Mouse (Mus musculus) kidney, adult 2 months (tissue): ENCODE data around the gene Bcl6.

Experiments used
- CTCF ChIP-seq: fragments of 200-500 bp; conservative IDR thresholded peaks from 2 replicates; pipeline ENCODE4 v1.5.1; 2011; ENCODE audit warnings: low read depth, mild to moderate bottlenecking, control low read depth, low read length, moderate library complexity, mixed read lengths; ENCODE audit not compliant: insufficient read depth, insufficient read length
- POLR2A ChIP-seq: fragments of 200-500 bp; IDR thresholded peaks from one replicate; pipeline ENCODE4 v1.6.1; 2011; ENCODE audit warnings: low read depth, low read length, control low read depth

DNA sequence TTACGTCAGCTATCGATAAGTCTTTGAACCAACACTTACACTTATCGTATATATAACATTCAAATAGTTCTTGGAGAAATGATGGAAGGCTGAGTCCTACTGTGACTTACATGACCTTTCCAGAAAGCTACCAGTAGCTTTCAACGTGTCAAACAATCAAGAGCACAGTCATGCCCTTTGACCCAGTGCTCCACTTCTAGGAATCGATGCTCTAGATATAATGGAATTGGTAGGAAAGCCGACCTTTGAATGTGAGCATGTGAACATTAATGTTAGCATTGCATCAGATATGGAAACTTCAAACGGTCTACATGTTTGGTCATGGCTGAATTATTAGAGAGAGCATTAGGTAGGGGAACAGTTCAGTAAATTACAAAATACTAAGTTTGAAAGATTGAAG, 7.7 kb upstream of the Bcl6 start:
- no peak for TF ChIP-seq CTCF
- TF ChIP-seq POLR2A = no peak
